Mouse (Mus musculus) small intestine, adult 2 months (tissue): Measurements from ENCODE around the gene Mat2a.

ENCODE experiments used
- CTCF ChIP-seq: fragments of 200-500 bp; IDR thresholded peaks from 2 replicates; pipeline ENCODE4 v1.5.1; 2012; ENCODE audit warnings: low read depth, mild to moderate bottlenecking, control low read depth, inconsistent platforms, low read length, moderate library complexity, mixed read lengths; ENCODE audit not compliant: insufficient replicate concordance, insufficient read length; ENCODE audit errors: extremely low read depth
- POLR2A ChIP-seq: fragments of 200-500 bp; IDR thresholded peaks from 2 replicates; pipeline ENCODE4 v1.6.1; 2012; ENCODE audit warnings: low read depth, mild to moderate bottlenecking, control low read depth, inconsistent platforms, low read length, moderate library complexity

GRCm38 (mm10) chr6:72442921-72443604 is 3.7 kb upstream of the Mat2a start:
- TF ChIP-seq CTCF (no peak), POLR2A (no peak)
